Mouse (Mus musculus) frontal cortex, adult (tissue): Measurements from ENCODE around the gene A930004D18Rik.
A peak's percentile ranks its signal among the peaks of the same experiment; 100 is the strongest.
"Not testable (repeated sequence)": the region's sequence is repeated elsewhere in the genome, so short reads cannot be mapped to it uniquely, and the experiment has no call there.

Source experiments
- ATAC-seq: cut with Nextera tagmentation; 2 replicates; pipeline ENCODE4 v1.9.2; 2017; ENCODE audit warnings: mild to moderate bottlenecking, moderate library complexity, mixed read lengths; ENCODE audit not compliant: low TSS enrichment

The A930004D18Rik gene

DNA sequence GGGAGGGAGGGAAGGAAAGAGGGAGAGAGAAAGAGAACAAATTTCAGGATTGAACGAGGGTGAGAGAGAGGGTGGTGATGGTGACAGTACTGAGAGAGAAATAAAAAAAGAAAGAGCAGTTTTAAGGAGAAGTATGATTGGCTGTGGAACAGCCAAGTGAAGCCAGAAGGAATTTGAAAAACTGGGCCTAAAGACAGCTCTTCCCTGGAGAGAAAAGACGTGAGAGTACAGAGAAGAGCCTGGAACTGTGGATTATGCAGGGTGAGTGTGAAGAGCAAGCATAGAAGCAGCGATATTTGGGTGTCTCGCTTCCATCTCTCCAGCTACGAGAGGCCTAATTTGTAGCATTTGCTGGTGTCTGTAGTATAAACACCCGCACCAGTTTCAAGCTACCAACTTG, 26.3 kb downstream of the A930004D18Rik start:
- ATAC-seq = peak; percentile 84

DNA sequence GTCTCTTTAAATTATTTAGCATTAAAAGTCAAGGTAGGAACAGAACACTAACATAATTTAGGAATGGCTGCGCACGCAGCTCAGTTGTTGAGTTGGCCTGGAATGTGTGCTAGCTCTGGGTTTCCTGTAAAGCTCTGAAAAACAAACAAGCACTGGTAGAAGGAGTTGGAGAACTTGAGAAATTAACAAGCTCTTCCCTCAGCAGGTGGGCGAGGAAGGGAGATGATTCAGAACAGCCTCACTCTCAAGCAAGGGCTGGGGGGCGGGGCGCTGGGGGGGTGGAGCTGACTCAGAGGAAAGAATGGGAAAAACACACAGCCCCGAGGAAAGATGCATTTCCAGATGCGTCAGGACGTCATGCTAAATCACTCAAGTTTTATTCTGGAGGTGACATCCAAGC, 32.4 kb downstream of the A930004D18Rik start:
- ATAC-seq = peak; percentile 92

- no peak for ATAC-seq
Measured at GRCm38 (mm10) chr2:18004286-18004685, 33.3 kb downstream of the A930004D18Rik start.

DNA sequence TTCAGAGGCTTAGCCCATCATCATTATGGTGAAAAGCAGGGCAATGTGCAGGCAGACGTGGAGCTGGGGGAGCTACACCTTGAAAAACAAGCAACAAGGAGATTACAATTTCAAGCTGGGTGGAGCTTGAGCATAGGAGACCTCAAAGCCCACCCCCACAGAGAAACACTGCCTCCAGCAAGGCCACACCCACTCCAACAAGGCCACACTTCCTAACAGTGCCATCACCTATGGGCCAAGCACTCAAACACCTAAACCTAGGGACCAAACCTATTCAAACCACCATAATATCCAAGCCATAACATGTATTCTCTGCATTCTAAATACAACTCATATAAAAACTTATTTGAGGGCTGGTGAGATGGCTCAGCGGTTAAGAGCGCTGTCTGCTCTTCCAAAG, 35.2 kb downstream of the A930004D18Rik start:
- ATAC-seq = no peak

DNA sequence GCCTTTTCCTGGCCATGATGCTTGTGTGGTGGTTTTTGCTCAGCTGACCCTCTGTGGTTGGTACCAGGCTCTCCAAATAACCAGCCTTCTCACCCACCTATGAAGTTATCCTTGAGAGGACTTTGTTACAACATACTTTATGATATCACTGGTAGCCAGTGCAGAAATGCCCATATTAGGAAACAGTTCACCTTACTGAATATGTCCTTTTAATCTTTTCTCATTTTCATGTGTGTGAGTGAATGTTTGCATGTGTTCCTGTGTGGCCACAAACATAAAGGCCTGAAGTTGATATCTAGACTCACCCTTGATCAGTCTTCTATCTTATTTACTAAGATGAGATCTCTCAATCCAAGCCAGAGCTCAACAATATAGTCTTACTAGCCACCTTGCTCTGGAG, 40.7 kb downstream of the A930004D18Rik start, which contains the start of gene H2al2a:
TSS of gene H2al2a (minus strand) at position 101 of the 400 bp plus-strand sequence.
- ATAC-seq = no peak

DNA sequence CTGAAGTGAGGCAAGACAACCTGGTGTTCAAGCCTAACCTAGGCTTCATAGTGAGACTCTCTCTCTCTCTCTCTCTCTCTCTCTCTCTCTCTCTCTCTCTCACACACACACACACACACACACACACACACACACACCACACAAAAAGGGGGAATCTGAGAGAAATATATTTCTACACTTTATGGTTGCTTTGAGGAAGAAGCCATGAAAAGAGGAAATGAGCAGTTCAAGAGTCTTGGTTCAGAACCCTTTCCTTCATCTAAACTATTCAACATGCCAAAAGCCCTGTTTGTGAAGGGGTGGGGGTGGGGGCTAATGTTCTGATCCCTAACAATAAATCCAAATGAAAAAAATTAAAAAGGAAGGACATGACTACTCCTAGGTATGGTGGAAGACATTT, 48.0 kb downstream of the A930004D18Rik start:
- ATAC-seq = no peak

DNA sequence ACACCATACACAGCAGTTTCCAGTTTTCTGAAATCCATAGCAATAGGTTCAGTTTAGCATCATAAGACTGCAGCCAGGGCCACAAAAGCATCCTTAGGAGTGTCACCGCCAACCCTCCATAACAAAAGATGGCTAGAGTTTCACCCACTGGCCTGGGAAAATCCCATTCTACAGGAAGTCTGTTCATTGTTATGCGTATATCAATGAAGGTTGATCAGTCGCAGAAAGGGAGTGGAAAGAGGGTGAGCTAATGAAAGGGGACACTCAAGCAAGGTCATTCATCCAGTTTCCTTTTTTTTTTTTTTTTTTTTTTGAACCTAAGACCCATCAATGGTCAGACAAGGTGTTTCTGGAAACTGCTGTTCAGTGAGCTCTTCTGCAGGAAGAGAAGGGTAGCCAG, 48.4 kb downstream of the A930004D18Rik start:
- no peak for ATAC-seq

DNA sequence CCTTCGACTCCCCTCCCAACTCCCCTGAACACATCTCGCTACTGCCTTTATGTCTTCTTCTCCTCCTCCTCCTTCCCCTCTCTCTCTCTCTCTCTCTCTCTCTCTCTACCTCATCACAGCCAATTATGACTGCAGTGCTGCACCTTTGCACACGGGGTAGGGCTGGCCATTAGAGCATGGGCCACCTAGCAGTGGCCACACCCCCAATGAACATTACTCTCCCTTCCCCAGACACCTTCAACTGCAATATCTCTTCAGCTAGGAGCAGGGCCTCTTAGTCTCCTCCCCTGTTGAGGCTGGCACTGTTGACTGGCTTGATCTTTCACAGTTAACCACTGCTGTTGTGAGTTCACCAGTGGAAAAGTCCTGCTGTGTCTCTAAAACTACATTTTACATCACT, 50.8 kb downstream of the A930004D18Rik start:
- ATAC-seq = no peak

- ATAC-seq = no peak
Measured at GRCm38 (mm10) chr2:17984774-17985173, 52.8 kb downstream of the A930004D18Rik start.

- no peak for ATAC-seq
Measured at GRCm38 (mm10) chr2:17982747-17983146, 54.8 kb downstream of the A930004D18Rik start.

- ATAC-seq = no peak
Measured at GRCm38 (mm10) chr2:17978706-17979105, 58.8 kb downstream of the A930004D18Rik start.

GRCm38 (mm10) chr2:17978251-17978650, 59.3 kb downstream of the A930004D18Rik start:
- not testable (repeated sequence) for ATAC-seq

GRCm38 (mm10) chr2:17977645-17978044, 59.9 kb downstream of the A930004D18Rik start:
- not testable (repeated sequence) for ATAC-seq

DNA sequence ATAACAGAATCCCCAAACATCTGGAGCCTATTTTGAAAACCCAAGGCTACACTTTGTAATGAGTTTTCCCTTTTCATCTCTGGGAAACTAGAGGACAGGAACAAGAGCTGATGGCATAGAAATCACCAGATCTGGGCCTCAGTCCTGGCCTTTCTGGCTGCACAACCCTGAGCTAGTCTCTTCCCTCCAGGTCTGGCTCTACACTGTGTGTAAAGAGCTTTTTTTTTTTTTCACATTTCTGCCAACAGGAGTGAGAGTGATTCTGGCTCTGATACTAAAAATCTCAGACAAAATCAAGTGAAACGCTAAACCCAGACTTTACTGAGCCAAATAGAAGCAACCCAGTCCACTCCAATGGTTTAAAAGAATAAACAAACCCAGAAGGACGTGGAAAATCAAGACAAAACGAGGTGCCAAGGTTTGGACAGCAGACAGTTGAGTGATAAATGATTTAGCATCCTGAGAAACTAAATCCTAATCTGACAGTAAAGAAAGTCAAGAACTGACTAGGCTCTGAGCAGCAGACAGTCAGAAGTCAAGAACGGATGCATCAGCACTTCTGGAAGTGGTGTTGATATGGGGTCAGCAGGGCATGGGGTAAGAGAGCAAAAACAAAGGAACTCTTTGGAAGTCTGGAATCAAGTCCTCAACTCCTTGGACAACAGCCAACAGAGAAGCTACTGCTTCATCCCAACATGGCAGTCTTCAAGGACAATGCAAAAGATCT, 61.8 kb downstream of the A930004D18Rik start:
- ATAC-seq = no peak
